Mouse (Mus musculus) gastrocnemius, postnatal 14 days (tissue): ENCODE results near the gene Hspa12b. TPM values are rescaled to one million over a fixed set of nuclear protein-coding genes. Genes with fewer than 3 reads are reported as not detected.
A peak's percentile ranks its signal among the peaks of the same experiment; 100 is the strongest.

Source experiments
- DNase-seq: peaks from one replicate; pipeline ENCODE4 v3.0.0; 2021; ENCODE audit warnings: mixed read lengths
- intact Hi-C: fragments of 180-260 bp; cut with DNase I; formaldehyde crosslinking; loops from one replicate; pipeline ENCODE4 v1.15.1; 2025; ENCODE audit warnings: low total_unique reads
- total RNA-seq, 2 experiments: library from RNA; stranded (reverse); gene quantifications; 2 replicates each; pipeline ENCODE4 v1.2.3; 2021

The Hspa12b gene
- total RNA-seq, 2 experiments from 2014 or later, result 14.5 to 18.3 TPM

- intact Hi-C loops, result loop anchor here (5.0 kb wide), 1 partner anchor 46 kb away; no protein-coding TSS in a partner anchor
- DNase-seq, result no peak
Observed at GRCm38 (mm10) chr2:131143007-131143780, 16.1 kb downstream of the Hspa12b start.

GRCm38 (mm10) chr2:131145121-131145520 is 18.0 kb downstream of the Hspa12b start:
- intact Hi-C loops, result no loop called here
- DNase-seq, result no peak

- no peak for DNase-seq
Observed at GRCm38 (mm10) chr2:131145536-131145935, 18.5 kb downstream of the Hspa12b start.

GRCm38 (mm10) chr2:131146193-131147042 is 19.3 kb downstream of the Hspa12b start:
- DNase-seq, result no peak
- intact Hi-C loops, result no loop called here

More at GRCm38 (mm10) chr2:131145536-131145935, 18.5 kb downstream of the Hspa12b start:
- intact Hi-C loops, result no loop called here

- DNase-seq, result no peak
- intact Hi-C loops, result no loop called here
Observed at GRCm38 (mm10) chr2:131147043-131147365, 19.9 kb downstream of the Hspa12b start.

GRCm38 (mm10) chr2:131148353-131149253 is 21.5 kb downstream of the Hspa12b start:
- DNase-seq, result no peak
- intact Hi-C loops, result no loop called here

- DNase-seq, result no peak
- intact Hi-C loops, result no loop called here
Observed at GRCm38 (mm10) chr2:131149254-131149578, 22.1 kb downstream of the Hspa12b start.

- intact Hi-C loops, result no loop called here
- no peak for DNase-seq
Observed at GRCm38 (mm10) chr2:131152166-131152730, 25.2 kb downstream of the Hspa12b start.

- no peak for DNase-seq
- intact Hi-C loops, result no loop called here
Observed at GRCm38 (mm10) chr2:131154036-131154435, 27.0 kb downstream of the Hspa12b start.

- DNase-seq, result no peak
- intact Hi-C loops, result loop anchor here (5.0 kb wide), 1 partner anchor 65 kb away; no protein-coding TSS in a partner anchor
Observed at GRCm38 (mm10) chr2:131156987-131157386, 29.9 kb downstream of the Hspa12b start.

- DNase-seq, result no peak
- intact Hi-C loops, result loop anchor here (5.0 kb wide), 1 partner anchor 67 kb away; no protein-coding TSS in a partner anchor
Observed at GRCm38 (mm10) chr2:131159491-131159910, 32.4 kb downstream of the Hspa12b start.

GRCm38 (mm10) chr2:131159938-131160581 is 33.0 kb downstream of the Hspa12b start, which contains the start of gene 1700037H04Rik:
TSS of gene 1700037H04Rik (minus strand) at chr2:131160081.
- peak; percentile 96 for DNase-seq
- intact Hi-C loops, result loop anchor here (5.0 kb wide), 1 partner anchor 68 kb away; no protein-coding TSS in a partner anchor

- intact Hi-C loops, result no loop called here
- no peak for DNase-seq
Observed at GRCm38 (mm10) chr2:131160671-131161111, 33.6 kb downstream of the Hspa12b start.

GRCm38 (mm10) chr2:131163924-131164323 is 36.8 kb downstream of the Hspa12b start:
- intact Hi-C loops, result no loop called here

GRCm38 (mm10) chr2:131166172-131166571 is 39.1 kb downstream of the Hspa12b start:
- intact Hi-C loops, result no loop called here
- DNase-seq, result no peak

More at GRCm38 (mm10) chr2:131163924-131164323, 36.8 kb downstream of the Hspa12b start:
- no peak for DNase-seq

GRCm38 (mm10) chr2:131167984-131168383 is 40.9 kb downstream of the Hspa12b start:
- DNase-seq, result no peak
- intact Hi-C loops, result no loop called here

- DNase-seq, result no peak
- intact Hi-C loops, result no loop called here
Observed at GRCm38 (mm10) chr2:131168914-131169313, 41.8 kb downstream of the Hspa12b start.

- no peak for DNase-seq
- intact Hi-C loops, result loop anchor here (10.0 kb wide), 1 partner anchor 84 kb away; no protein-coding TSS in a partner anchor
Observed at GRCm38 (mm10) chr2:131170936-131171335, 43.9 kb downstream of the Hspa12b start.
